Mouse (Mus musculus) naive thymus-derived CD4-positive, alpha-beta T cell, adult 2 months (primary cell): ENCODE measurements around the gene Stab2.

Experiments used
- DNase-seq: peaks from one replicate; pipeline ENCODE4 v3.0.0-alpha.2; 2011; ENCODE audit warnings: low read depth

The Stab2 gene

GRCm38 (mm10) chr10:86825871-86826522 lies 181.8 kb downstream of the Stab2 start:
- no peak for DNase-seq

DNA sequence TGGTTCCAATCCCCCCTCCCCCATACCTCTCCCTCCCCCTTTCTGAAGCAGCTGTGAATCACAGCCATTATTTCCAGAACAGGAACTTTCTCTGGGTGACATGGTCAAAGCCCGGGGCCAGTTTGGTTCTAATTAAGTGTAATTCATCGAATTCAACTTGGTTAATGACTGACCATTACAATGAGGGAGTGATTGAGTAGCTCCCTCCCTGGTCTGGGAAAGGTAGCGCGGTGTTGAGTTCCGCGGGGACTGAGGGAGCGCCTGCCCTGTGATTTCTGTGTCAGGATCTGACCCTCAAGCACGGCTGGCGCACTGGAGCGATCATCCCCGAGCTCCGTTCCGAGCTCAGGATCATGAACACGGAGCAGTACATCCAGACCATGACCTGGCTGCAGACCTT lies 183.0 kb downstream of the Stab2 start:
- DNase-seq = no peak

DNA sequence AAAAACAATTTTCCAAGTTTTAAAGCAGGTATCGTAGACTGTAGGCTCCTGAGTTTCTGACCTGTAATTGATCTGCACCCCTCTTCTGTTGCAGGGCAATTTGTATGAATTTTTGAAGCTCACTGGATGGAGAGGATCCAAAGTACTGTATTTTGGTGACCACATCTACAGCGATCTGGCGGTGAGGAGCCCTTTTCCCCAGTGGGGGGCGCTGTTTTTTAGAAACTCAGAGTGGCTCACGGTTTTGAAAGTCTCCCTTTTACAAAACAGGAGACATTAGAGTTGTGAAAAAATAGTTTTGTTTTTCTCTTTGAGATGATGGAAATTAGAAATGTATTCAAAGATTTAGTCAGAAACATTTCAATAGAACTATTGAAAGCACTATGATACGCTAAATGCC lies 183.7 kb downstream of the Stab2 start:
- DNase-seq = no peak

- DNase-seq = no peak
These were observed 186.8 kb downstream of the Stab2 start for GRCm38 (mm10) chr10:86821014-86821413.

GRCm38 (mm10) chr10:86819649-86820165 lies 188.1 kb downstream of the Stab2 start:
- DNase-seq = no peak

GRCm38 (mm10) chr10:86815133-86815532 lies 192.7 kb downstream of the Stab2 start:
- no peak for DNase-seq

GRCm38 (mm10) chr10:86814292-86815131 lies 193.3 kb downstream of the Stab2 start:
- DNase-seq = no peak

GRCm38 (mm10) chr10:86810612-86811011 lies 197.2 kb downstream of the Stab2 start:
- no peak for DNase-seq

DNA sequence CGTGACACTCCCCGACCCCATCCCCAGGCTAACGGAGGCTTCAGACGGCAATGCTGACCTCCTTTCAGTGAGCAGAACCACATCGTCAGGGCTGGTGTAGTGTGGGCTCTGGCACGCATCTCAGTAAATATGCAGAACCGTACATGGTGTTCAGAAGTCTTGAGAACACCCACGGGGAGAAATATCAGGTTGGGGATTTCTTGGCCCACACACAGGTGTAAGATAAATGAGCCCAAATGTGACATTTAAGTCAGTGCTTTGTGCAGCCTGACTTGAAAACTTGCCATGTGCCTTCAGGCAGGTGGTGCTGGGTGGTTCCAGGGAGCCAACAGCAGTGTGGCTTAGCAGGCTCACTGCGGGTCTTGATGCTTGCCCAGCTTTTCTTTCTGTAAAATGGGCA lies 197.8 kb downstream of the Stab2 start:
- no peak for DNase-seq

DNA sequence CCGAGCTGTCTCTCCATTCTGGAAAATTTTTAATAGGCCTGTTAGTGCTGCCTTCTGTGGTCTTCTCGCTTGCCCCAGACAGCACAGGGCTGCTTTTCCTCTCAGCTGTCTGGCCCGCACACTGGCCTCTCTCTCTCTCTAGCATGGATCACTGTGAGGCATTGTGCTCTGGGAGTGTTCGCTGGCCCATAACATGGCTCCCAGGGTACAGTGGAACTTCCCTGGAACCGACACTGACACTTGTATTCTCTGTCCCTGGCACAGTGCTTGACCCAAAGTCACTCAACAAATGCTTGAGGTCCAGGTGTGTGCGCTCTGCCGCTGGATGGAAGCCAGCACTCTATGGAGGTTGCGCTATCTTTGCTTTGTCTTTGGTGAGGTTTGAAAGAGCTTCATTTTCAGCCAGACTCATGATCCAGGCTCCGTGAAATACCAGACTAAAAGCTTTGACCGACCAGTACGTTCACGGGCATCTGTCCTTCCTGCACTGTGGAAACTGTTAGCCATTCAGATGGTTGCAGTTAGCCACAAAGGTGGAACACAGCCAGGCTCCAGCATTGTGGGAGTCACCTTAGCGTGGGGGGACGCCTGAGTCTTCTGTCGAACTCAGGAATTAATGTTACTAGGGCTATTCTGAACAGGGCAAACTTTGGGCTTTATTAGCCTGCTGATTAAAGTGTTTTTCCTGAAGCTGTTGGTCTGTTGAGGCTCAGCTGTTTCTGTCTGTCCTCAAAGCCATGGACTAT lies 199.6 kb downstream of the Stab2 start:
- DNase-seq = no peak

- no peak for DNase-seq
These were observed 200.5 kb downstream of the Stab2 start for GRCm38 (mm10) chr10:86807362-86807761.

DNA sequence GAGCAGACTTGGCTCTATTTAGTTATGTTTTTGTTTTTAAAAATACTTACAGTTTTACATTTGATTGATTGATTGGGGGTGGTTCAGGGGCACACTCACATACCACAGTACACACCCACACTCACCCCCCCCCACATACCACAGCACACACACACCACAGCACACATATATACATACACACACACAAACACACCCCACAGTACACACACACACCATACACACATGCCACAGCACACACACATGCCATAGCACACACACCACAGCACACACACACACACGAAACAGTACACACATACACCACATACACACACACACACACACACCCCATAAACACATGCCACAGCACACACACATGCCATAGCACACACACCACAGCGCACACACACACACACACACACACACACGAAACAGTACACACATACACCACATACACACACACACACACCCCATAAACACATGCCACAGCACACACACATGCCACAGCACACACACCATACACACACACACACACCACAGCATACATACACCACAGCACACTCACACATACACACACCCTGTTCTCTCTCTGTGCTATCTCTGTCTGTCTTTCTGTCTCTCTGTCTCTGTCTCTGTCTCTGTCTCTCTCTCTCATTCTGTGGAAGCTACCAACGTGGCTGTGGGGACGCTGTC lies 211.6 kb downstream of the Stab2 start:
- DNase-seq = no peak

- DNase-seq = no peak
These were observed 212.9 kb downstream of the Stab2 start for GRCm38 (mm10) chr10:86794794-86795535.

DNA sequence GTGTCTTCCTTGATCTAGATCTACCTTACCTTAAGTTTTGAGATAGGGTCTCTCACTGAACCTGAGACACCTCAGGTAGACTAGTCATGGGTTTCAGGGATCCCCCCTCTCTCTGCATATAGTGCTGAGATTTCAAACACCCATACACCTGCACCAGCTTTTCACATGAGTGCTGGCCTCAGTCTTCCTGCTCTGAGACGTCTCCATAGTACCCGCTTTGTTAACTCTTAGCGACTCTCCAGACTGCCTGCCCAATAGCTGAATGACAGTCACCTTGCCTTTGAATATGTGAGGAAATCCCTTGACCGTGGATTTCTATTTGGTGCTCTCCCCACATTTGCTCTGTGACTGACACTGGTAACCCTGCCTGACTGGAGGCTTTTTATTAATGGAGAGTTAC lies 213.6 kb downstream of the Stab2 start:
- no peak for DNase-seq

GRCm38 (mm10) chr10:86793509-86793951 lies 214.3 kb downstream of the Stab2 start:
- DNase-seq = no peak

- no peak for DNase-seq
These were observed 216.2 kb downstream of the Stab2 start for GRCm38 (mm10) chr10:86791507-86792184.
